In the genomic region with DNA sequence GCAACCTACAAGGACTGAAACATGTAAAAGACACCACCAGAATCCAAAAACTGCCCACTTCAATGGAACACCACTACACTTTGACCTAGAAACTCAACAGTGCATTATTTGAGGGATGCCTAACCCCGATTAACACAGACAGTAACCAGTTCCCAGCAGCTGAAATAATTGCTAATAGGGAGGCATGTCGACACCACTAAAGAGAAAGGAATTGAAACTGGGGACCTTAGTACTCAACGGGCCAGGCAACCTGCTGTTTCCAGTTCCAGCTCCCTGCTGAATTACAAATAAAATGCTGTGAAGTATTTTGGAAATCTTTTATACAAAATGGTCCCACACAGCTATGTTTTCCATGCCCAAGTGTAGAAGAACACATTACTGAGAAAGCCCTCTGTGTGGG, we compare ENCODE assay signal across 23 mouse cellular contexts. TPM values are rescaled to one million over a fixed set of nuclear protein-coding genes. Genes with fewer than 3 reads are reported as not detected.
DNase-seq lines count a peak whose midpoint lies in the region; ATAC-seq and TF ChIP-seq lines count a peak whose summit lies in the region.
"Had no signal": no experiment of that assay in that cellular context is flagged by ENCODE, and none has a peak within 500 bp of the region (broad histone marks: within the 10 kb centered on the region; RNA-seq: fewer than 3 reads in every experiment).

No protein-coding gene starts in this region.

- H3K4me3 ChIP-seq in layer of hippocampus, adult 2 months, result no peak overlapping the region

- ATAC-seq in granulocyte monocyte progenitor cell, adult 5-6 weeks (replicated peaks; ENCODE audit: poor library complexity, severe bottlenecking), result peak; percentile 68
- ATAC-seq in megakaryocyte, adult 5-6 weeks (ENCODE audit: poor library complexity, severe bottlenecking), result peak; percentile 78
- ATAC-seq in megakaryocyte progenitor cell, adult 5-6 weeks (replicated peaks; ENCODE audit: poor library complexity), result peak; percentile 69
- ATAC-seq: activated CD4-positive, CD25-positive, alpha-beta regulatory T cell, adult 4 months; CD4-positive, CD25-positive, alpha-beta regulatory T cell, adult 4 months; Patski had no signal

- H3K27ac ChIP-seq in layer of hippocampus, adult 2 months, result no peak overlapping the region

- TF ChIP-seq CTCF in layer of hippocampus, adult 2 months (conservative IDR thresholded peaks at IDR 0.05), result no peak

- peak; percentile 16 for DNase-seq in Muller cell, postnatal 12 days (ENCODE audit: inconsistent ontology term)
- no peak for DNase-seq in layer of hippocampus, adult 2 months (ENCODE audit: low spot score in 2 of 2)
- no peak for DNase-seq in heart, adult 18-20 months
- no peak for DNase-seq in heart, adult 8-10 months (ENCODE audit: low spot score)
- no peak for DNase-seq in cerebellum, adult 9-11 months
- DNase-seq: adrenal gland, adult 2 months; adrenal gland, adult 8-10 months; adrenal gland, postnatal 10 days; adrenal gland, postnatal 14 days; adrenal gland, postnatal 25 days; adrenal gland, postnatal 36 days; B cell, adult 2 months; cerebellum, adult 11 months; cerebellum, adult 11-12 months; cerebellum, adult 18-20 months had no signal

RNA-seq across cellular contexts. Expression of gene Arhgap28, which starts 56.5 kb away (rescaled TPM):
- 0.90 and 2.1 TPM in 2 replicates for total RNA-seq in granulocyte monocyte progenitor cell, adult 5-6 weeks (2014; fragmentation: Nextera tagmentation)
- total RNA-seq in granulocyte monocyte progenitor cell, adult 5-6 weeks (2017), result 1.0 and 1.8 TPM in 2 replicates
- 0.54 and 0.84 TPM in 2 replicates for total RNA-seq in megakaryocyte, adult 5-6 weeks (2015)
- total RNA-seq in megakaryocyte, adult 5-6 weeks (2017), result 0.29 and 0.37 TPM in 2 replicates
- 1.3 TPM in 2 replicates for total RNA-seq in megakaryocyte progenitor cell, adult 5-6 weeks (2015)
- total RNA-seq in megakaryocyte progenitor cell, adult 5-6 weeks (2017), result 1.1 and 1.2 TPM in 2 replicates
- total RNA-seq in layer of hippocampus, adult 2 months (2021), result under 1 TPM; 0.34 to 0.49 TPM
- 1 to 10 TPM; 1.4 to 1.8 TPM for total RNA-seq in heart, adult 18-20 months (2021)
- 1 to 10 TPM; 1.3 to 2.4 (median 2.0) TPM for total RNA-seq in heart, adult 8-10 months (2022)
- total RNA-seq: CH12.LX, MEL had no signal
